Mouse (Mus musculus): ENCODE measurements around the gene Sun1. TPM values are rescaled to one million over a fixed set of nuclear protein-coding genes. Genes with fewer than 3 reads are reported as not detected.
A peak's percentile ranks its signal among the peaks of the same experiment; 100 is the strongest.

Sun1 gene
- total and polyA plus RNA-seq, 3 experiments, result 71.3 to 79.0 TPM; not detected in 1

GRCm38 (mm10) chr5:139198779-139199178, 1.7 kb upstream of the Sun1 start:
- H3K9ac ChIP-seq (ENCODE audit: control insufficient read depth, low read depth, low read length, poor library complexity, severe bottlenecking), result peak overlapping the region; percentile 81
- peak; percentile 63 for DNase-seq (ENCODE audit: low read depth, low spot score)
- TF ChIP-seq MAZ (IDR thresholded peaks at IDR 0.05; ENCODE audit: low read depth, low read length), result 0 out of 2 replicates have a peak, but pooled peaks have one; percentile 34
- TF ChIP-seq TCF12 (IDR thresholded peaks at IDR 0.05; ENCODE audit: low read depth, low read length), result no peak
- peak; percentile 54; the same call in 1 of the 2 replicates for TF ChIP-seq CHD1 (IDR thresholded peaks at IDR 0.05; ENCODE audit: low read depth, low read length)
- no peak for TF ChIP-seq GABPA (IDR thresholded peaks at IDR 0.05; ENCODE audit: low read depth, low read length)
- TF ChIP-seq MXI1 (IDR thresholded peaks at IDR 0.05; ENCODE audit: low read depth, low read length), result 0 out of 2 replicates have a peak, but pooled peaks have one; percentile 53
- 0 out of 2 replicates have a peak, but pooled peaks have one; percentile 52 for TF ChIP-seq MAX (IDR thresholded peaks at IDR 0.05; ENCODE audit: low read length)
- 0 out of 4 replicates have a peak, but pooled peaks of 1 of the 2 experiments have one; percentile 15 for TF ChIP-seq EP300 (IDR thresholded peaks at IDR 0.05; ENCODE audit: low read depth in 1 of 2, low read length in 2 of 2)
- H3K4me1 ChIP-seq (ENCODE audit: control insufficient read depth in 1 of 2, insufficient read depth in 2 of 2, low read length in 2 of 2), result peaks cover 18 to 41% of the 10 kb centered on the region in 2 experiments
- 0 out of 4 replicates have a peak overlapping the region, but pooled peaks of 1 of the 2 experiments have one; percentile 67 for H3K4me3 ChIP-seq (ENCODE audit: control insufficient read depth in 1 of 2, insufficient read depth in 1 of 2, low read depth in 2 of 2, low read length in 2 of 2)
- no peaks in the 10 kb centered on the region for H3K9me3 ChIP-seq (replicated peaks; ENCODE audit: insufficient read depth, low read length)
- peak overlapping the region; percentile 97 for H3K27ac ChIP-seq (ENCODE audit: control insufficient read depth, low read depth, low read length)
- H3K36me3 ChIP-seq (ENCODE audit: control insufficient read depth in 1 of 2, insufficient read depth in 2 of 2, low read length in 2 of 2), result peaks cover 2 to 39% of the 10 kb centered on the region in 2 experiments; a peak in 3 of 4 replicates
- H3K27me3 ChIP-seq (ENCODE audit: control insufficient read depth in 1 of 2, insufficient read depth in 2 of 2, low read length in 2 of 2), result no peaks in the 10 kb centered on the region
- H3K79me2 ChIP-seq (ENCODE audit: control insufficient read depth, insufficient read depth, low read length, poor library complexity), result peaks cover 32% of the 10 kb centered on the region

GRCm38 (mm10) chr5:139199636-139199994, 822 bp upstream of the Sun1 start:
- peaks cover 18 to 41% of the 10 kb centered on the region in 2 experiments for H3K4me1 ChIP-seq (ENCODE audit: control insufficient read depth in 1 of 2, insufficient read depth in 2 of 2, low read length in 2 of 2)
- TF ChIP-seq TAL1 (IDR thresholded peaks at IDR 0.05; ENCODE audit: low read length) (no peak), ZKSCAN1 (IDR thresholded peaks at IDR 0.05; ENCODE audit: low read depth, low read length) (no peak), ELF1 (IDR thresholded peaks at IDR 0.05; ENCODE audit: low read depth, low read length) (no peak), POLR2A (IDR thresholded peaks at IDR 0.05; ENCODE audit: control insufficient read depth in 1 of 2, insufficient read depth in 1 of 2, low read depth in 1 of 2, low read length in 2 of 2, poor library complexity in 1 of 2) (no peak; a peak in 1 of 4 replicates), EP300 (IDR thresholded peaks at IDR 0.05; ENCODE audit: low read depth in 1 of 2, low read length in 2 of 2) (no peak), TBP (IDR thresholded peaks at IDR 0.05; ENCODE audit: low read depth, low read length) (peak; percentile 37; the same call in 1 of the 2 replicates), KAT2A (conservative IDR thresholded peaks at IDR 0.05; ENCODE audit: low read depth, low read length) (no peak), ZNF384 (IDR thresholded peaks at IDR 0.05; ENCODE audit: low read depth, low read length) (peak; percentile 53; the same call in 1 of the 2 replicates), CHD1 (IDR thresholded peaks at IDR 0.05; ENCODE audit: low read depth, low read length) (0 out of 2 replicates have a peak, but pooled peaks have one; percentile 72), SIN3A (IDR thresholded peaks at IDR 0.05; ENCODE audit: low read length) (no peak), NRF1 (IDR thresholded peaks at IDR 0.05; ENCODE audit: insufficient read depth, low read depth, low read length, poor library complexity, severe bottlenecking) (no peak), SMC3 (IDR thresholded peaks at IDR 0.05; ENCODE audit: low read depth, low read length) (no peak), GATA1 (IDR thresholded peaks at IDR 0.05; ENCODE audit: low read depth, low read length) (no peak), CTCF (IDR thresholded peaks at IDR 0.05 in 2 of 3, conservative IDR thresholded peaks at IDR 0.05 in 1 of 3; ENCODE audit: control insufficient read depth in 1 of 3, insufficient read depth in 1 of 3, low read depth in 2 of 3, low read length in 3 of 3, poor library complexity in 1 of 3, severe bottlenecking in 1 of 3) (no peak), POLR2AphosphoS5 (IDR thresholded peaks at IDR 0.05; ENCODE audit: borderline replicate concordance, low read depth, low read length) (no peak)

More at GRCm38 (mm10) chr5:139199636-139199994, 822 bp upstream of the Sun1 start:
- no peak for DNase-seq (ENCODE audit: low read depth, low spot score)
- Histone ChIP-seq H3K79me2 (ENCODE audit: control insufficient read depth, insufficient read depth, low read length, poor library complexity) (peaks cover 41% of the 10 kb centered on the region), H3K36me3 (ENCODE audit: control insufficient read depth in 1 of 2, insufficient read depth in 2 of 2, low read length in 2 of 2) (peaks cover 2 to 46% of the 10 kb centered on the region in 2 experiments; a peak in 3 of 4 replicates), H3K9me3 (replicated peaks; ENCODE audit: insufficient read depth, low read length) (no peaks in the 10 kb centered on the region), H3K9ac (ENCODE audit: control insufficient read depth, low read depth, low read length, poor library complexity, severe bottlenecking) (peak overlapping the region; percentile 81), H3K27ac (ENCODE audit: control insufficient read depth, low read depth, low read length) (peak overlapping the region; percentile 97), H3K4me3 (ENCODE audit: control insufficient read depth in 1 of 2, insufficient read depth in 1 of 2, low read depth in 2 of 2, low read length in 2 of 2) (peak overlapping the region; percentile 49 to 67), H3K27me3 (ENCODE audit: control insufficient read depth in 1 of 2, insufficient read depth in 2 of 2, low read length in 2 of 2) (no peaks in the 10 kb centered on the region)

All from MEL (cell line).